Mouse (Mus musculus): ENCODE data around the gene Tnpo2. TPM values are rescaled to one million over a fixed set of nuclear protein-coding genes. Genes with fewer than 3 reads are reported as not detected.

The Tnpo2 gene
- polyA plus RNA-seq, 1 experiment from 2014 or later: 65.1 TPM

- 95% methylated on average over 4 of the region's 4 CpGs for WGBS
These were observed 60.1 kb downstream of the Tnpo2 start for GRCm38 (mm10) chr8:85096850-85097249.

GRCm38 (mm10) chr8:85100076-85100665, 63.5 kb downstream of the Tnpo2 start:
- Histone ChIP-seq H3K9ac (ENCODE audit: low read depth, low read length) (no peak overlapping the region), H3K9me3 (replicated peaks; ENCODE audit: control insufficient read depth, low read length, poor library complexity, severe bottlenecking) (no peaks in the 10 kb centered on the region), H3K27ac (ENCODE audit: low read length) (no peak overlapping the region), H3K4me3 (ENCODE audit: low read depth, low read length) (no peak overlapping the region), H3K36me3 (ENCODE audit: control insufficient read depth, insufficient read depth, low read length) (peaks cover 16% of the 10 kb centered on the region), H3K4me2 (ENCODE audit: low read length) (no peak overlapping the region), H3K4me1 (ENCODE audit: control insufficient read depth, insufficient read depth, low read length) (no peaks in the 10 kb centered on the region), H3K27me3 (ENCODE audit: control insufficient read depth, insufficient read depth, low read depth, low read length) (no peaks in the 10 kb centered on the region)
- WGBS: 85% methylated on average over 4 of the region's 4 CpGs
- no peak for ATAC-seq

More at GRCm38 (mm10) chr8:85096850-85097249, 60.1 kb downstream of the Tnpo2 start:
- H3K4me2 ChIP-seq (ENCODE audit: low read length): no peak overlapping the region
- peaks cover 16% of the 10 kb centered on the region for H3K36me3 ChIP-seq (ENCODE audit: control insufficient read depth, insufficient read depth, low read length)
- no peak overlapping the region for H3K4me3 ChIP-seq (ENCODE audit: low read depth, low read length)
- no peak overlapping the region for H3K27ac ChIP-seq (ENCODE audit: low read length)
- H3K4me1 ChIP-seq (ENCODE audit: control insufficient read depth, insufficient read depth, low read length): no peaks in the 10 kb centered on the region
- H3K27me3 ChIP-seq (ENCODE audit: control insufficient read depth, insufficient read depth, low read depth, low read length): no peaks in the 10 kb centered on the region
- ATAC-seq: no peak
- no peaks in the 10 kb centered on the region for H3K9me3 ChIP-seq (replicated peaks; ENCODE audit: control insufficient read depth, low read length, poor library complexity, severe bottlenecking)
- no peak overlapping the region for H3K9ac ChIP-seq (ENCODE audit: low read depth, low read length)

Small RNAs within 50 kb of the gene (microRNA-seq; reads per million reads assigned to microRNA genes)
- gene Mir7070: 1.0 reads per million

Other genes starting within 250 kb of the Tnpo2 start
- gene Nfix, start 236.6 kb upstream of the Tnpo2 start, polyA plus RNA-seq (2015; fragmentation: Nextera tagmentation; extraction: Ambion mirVana): 44.1 and 55.4 TPM in 2 replicates
- gene Dand5, start 214.1 kb upstream of the Tnpo2 start, polyA plus RNA-seq (2015; fragmentation: Nextera tagmentation; extraction: Ambion mirVana): 11.7 and 12.4 TPM in 2 replicates
- 35.0 and 37.4 TPM in 2 replicates for gene Gadd45gip1, start 205.4 kb upstream of the Tnpo2 start, polyA plus RNA-seq (2015; fragmentation: Nextera tagmentation; extraction: Ambion mirVana)
- gene Rad23a, start 196.2 kb upstream of the Tnpo2 start, polyA plus RNA-seq (2015; fragmentation: Nextera tagmentation; extraction: Ambion mirVana): 80.7 and 85.6 TPM in 2 replicates
- 662 and 691 TPM in 2 replicates for gene Calr, start 190.0 kb upstream of the Tnpo2 start, polyA plus RNA-seq (2015; fragmentation: Nextera tagmentation; extraction: Ambion mirVana)
- gene Farsa, start 179.9 kb upstream of the Tnpo2 start, polyA plus RNA-seq (2015; fragmentation: Nextera tagmentation; extraction: Ambion mirVana): 108 and 113 TPM in 2 replicates
- gene Syce2, start 164.8 kb upstream of the Tnpo2 start, polyA plus RNA-seq (2015; fragmentation: Nextera tagmentation; extraction: Ambion mirVana): 27.7 and 33.2 TPM in 2 replicates
- 33.4 and 36.9 TPM in 2 replicates for gene Gcdh, start 143.0 kb upstream of the Tnpo2 start, polyA plus RNA-seq (2015; fragmentation: Nextera tagmentation; extraction: Ambion mirVana)
- 0.28 and 0.98 TPM in 2 replicates for gene Klf1, start 135.0 kb upstream of the Tnpo2 start, polyA plus RNA-seq (2015; fragmentation: Nextera tagmentation; extraction: Ambion mirVana)
- 5.0 and 6.1 TPM in 2 replicates for gene Dnase2a, start 128.4 kb upstream of the Tnpo2 start, polyA plus RNA-seq (2015; fragmentation: Nextera tagmentation; extraction: Ambion mirVana)
- gene Mast1, start 99.6 kb upstream of the Tnpo2 start, polyA plus RNA-seq (2015; fragmentation: Nextera tagmentation; extraction: Ambion mirVana): 85.7 and 86.1 TPM in 2 replicates
- gene Rtbdn, start 89.9 kb upstream of the Tnpo2 start, polyA plus RNA-seq (2015; fragmentation: Nextera tagmentation; extraction: Ambion mirVana): 2.8 and 3.3 TPM in 2 replicates
- gene Gm49661, start 67.5 kb upstream of the Tnpo2 start, polyA plus RNA-seq (2015; fragmentation: Nextera tagmentation; extraction: Ambion mirVana): not detected in 2 replicates
- 1,134 and 1,161 TPM in 2 replicates for gene Prdx2, start 67.3 kb upstream of the Tnpo2 start, polyA plus RNA-seq (2015; fragmentation: Nextera tagmentation; extraction: Ambion mirVana)
- 47.9 and 51.3 TPM in 2 replicates for gene Rnaseh2a, start 67.1 kb upstream of the Tnpo2 start, polyA plus RNA-seq (2015; fragmentation: Nextera tagmentation; extraction: Ambion mirVana)
- 5.3 TPM in 2 replicates for gene Junb, start 58.2 kb upstream of the Tnpo2 start, polyA plus RNA-seq (2015; fragmentation: Nextera tagmentation; extraction: Ambion mirVana)
- 39.3 and 43.8 TPM in 2 replicates for gene Hook2, start 46.3 kb upstream of the Tnpo2 start, polyA plus RNA-seq (2015; fragmentation: Nextera tagmentation; extraction: Ambion mirVana)
- gene Best2, start 22.4 kb upstream of the Tnpo2 start, polyA plus RNA-seq (2015; fragmentation: Nextera tagmentation; extraction: Ambion mirVana): not detected in 2 replicates
- 148 and 149 TPM in 2 replicates for gene Asna1, start 11.6 kb upstream of the Tnpo2 start, polyA plus RNA-seq (2015; fragmentation: Nextera tagmentation; extraction: Ambion mirVana)
- gene Trir, start 10.1 kb upstream of the Tnpo2 start, polyA plus RNA-seq (2015; fragmentation: Nextera tagmentation; extraction: Ambion mirVana): 114 and 120 TPM in 2 replicates
- gene Fbxw9, start 23.1 kb downstream of the Tnpo2 start, polyA plus RNA-seq (2015; fragmentation: Nextera tagmentation; extraction: Ambion mirVana): 79.5 and 93.5 TPM in 2 replicates
- gene Gm5741, start 31.1 kb downstream of the Tnpo2 start, polyA plus RNA-seq (2015; fragmentation: Nextera tagmentation; extraction: Ambion mirVana): 1.7 and 3.3 TPM in 2 replicates
- 114 and 120 TPM in 2 replicates for gene Dhps, start 34.8 kb downstream of the Tnpo2 start, polyA plus RNA-seq (2015; fragmentation: Nextera tagmentation; extraction: Ambion mirVana)
- gene Wdr83os, start 43.8 kb downstream of the Tnpo2 start, polyA plus RNA-seq (2015; fragmentation: Nextera tagmentation; extraction: Ambion mirVana): 129 and 133 TPM in 2 replicates
- 57.5 and 57.9 TPM in 2 replicates for gene Wdr83, start 44.4 kb downstream of the Tnpo2 start, polyA plus RNA-seq (2015; fragmentation: Nextera tagmentation; extraction: Ambion mirVana)
- 18.1 and 18.2 TPM in 2 replicates for gene Man2b1, start 46.4 kb downstream of the Tnpo2 start, polyA plus RNA-seq (2015; fragmentation: Nextera tagmentation; extraction: Ambion mirVana)
- gene Zfp791, start 86.2 kb downstream of the Tnpo2 start, polyA plus RNA-seq (2015; fragmentation: Nextera tagmentation; extraction: Ambion mirVana): 4.6 and 5.3 TPM in 2 replicates
- gene Cks1brt, start 115.0 kb downstream of the Tnpo2 start, polyA plus RNA-seq (2015; fragmentation: Nextera tagmentation; extraction: Ambion mirVana): not detected in 2 replicates
- not detected in 2 replicates for gene Olfr371, start 189.1 kb downstream of the Tnpo2 start, polyA plus RNA-seq (2015; fragmentation: Nextera tagmentation; extraction: Ambion mirVana)